Mouse (Mus musculus) ES-E14 (cell line): ENCODE data around the gene Fuom. TPM values are rescaled to one million over a fixed set of nuclear protein-coding genes. Genes with fewer than 3 reads are reported as not detected.

Experiments
- DNase-seq: peaks from one replicate; pipeline ENCODE4 v3.0.0-alpha.2; 2013; ENCODE audit warnings: low read depth, low spot score
- H3K27ac ChIP-seq: 2 replicates; pipeline ENCODE4 v1.5.1; 2012; ENCODE audit warnings: low read depth, mild to moderate bottlenecking, low read length, moderate library complexity, mixed read lengths; ENCODE audit not compliant: poor library complexity, insufficient read depth, severe bottlenecking
- H3K36me3 ChIP-seq: 2 replicates; pipeline ENCODE4 v1.6.1; 2012; ENCODE audit warnings: mild to moderate bottlenecking, low read length, moderate library complexity, mixed read lengths; ENCODE audit not compliant: control insufficient read depth, poor library complexity, insufficient read depth, severe bottlenecking
- H3K4me1 ChIP-seq, 2 experiments: fragments of 150-350 bp in 1 of 2; sonication (generic) in 1 of 2; 2 replicates each; pipeline ENCODE4 v1.6.1; 2012; ENCODE audit warnings: low read length in 2 of 2, mild to moderate bottlenecking in 1 of 2, mixed read lengths in 1 of 2; ENCODE audit not compliant: control insufficient read depth in 2 of 2, insufficient read depth in 2 of 2, poor library complexity in 1 of 2
- H3K4me3 ChIP-seq, 2 experiments: fragments of 150-350 bp in 1 of 2; sonication (generic) in 1 of 2; 2 replicates each; pipeline ENCODE4 v1.5.1; 2012; ENCODE audit warnings: low read length in 2 of 2, low read depth in 1 of 2, mild to moderate bottlenecking in 1 of 2, mixed read lengths in 1 of 2; ENCODE audit not compliant: insufficient read depth in 1 of 2, poor library complexity in 1 of 2, severe bottlenecking in 1 of 2
- H3K9ac ChIP-seq: 2 replicates; pipeline ENCODE4 v1.6.1; 2012; ENCODE audit warnings: low read depth, mild to moderate bottlenecking, low read length, mixed read lengths; ENCODE audit not compliant: poor library complexity, insufficient read depth, severe bottlenecking
- H3K9me3 ChIP-seq: fragments of 150-350 bp; sonication (generic); 2 replicates; pipeline ENCODE4 v1.6.1; 2012; ENCODE audit warnings: low read depth, mild to moderate bottlenecking, low read length; ENCODE audit not compliant: control insufficient read depth, insufficient read depth
- CHD2 ChIP-seq: IDR thresholded peaks from 2 replicates; pipeline ENCODE4 v1.6.1; 2014; ENCODE audit warnings: mild to moderate bottlenecking, low read depth, low read length, inconsistent platforms
- HCFC1 ChIP-seq: IDR thresholded peaks from 2 replicates; pipeline ENCODE4 v1.6.1; 2012; ENCODE audit warnings: low read length, inconsistent platforms, borderline replicate concordance; ENCODE audit not compliant: insufficient read depth
- MAFK ChIP-seq: IDR thresholded peaks from 2 replicates; pipeline ENCODE4 v1.6.1; 2014; ENCODE audit warnings: mild to moderate bottlenecking, low read depth, low read length, inconsistent platforms; ENCODE audit not compliant: insufficient read depth
- ZC3H11A ChIP-seq: IDR thresholded peaks from 2 replicates; pipeline ENCODE4 v1.6.1; 2012; ENCODE audit warnings: low read depth, mild to moderate bottlenecking, inconsistent platforms, low read length, borderline replicate concordance
- ZNF384 ChIP-seq: IDR thresholded peaks from 2 replicates; pipeline ENCODE4 v1.6.1; 2012; ENCODE audit warnings: low read depth, low read length, inconsistent platforms
- in situ Hi-C, 2 experiments: fragments of 600-800 bp; cut with MboI; formaldehyde crosslinking; loops; one replicate each; pipeline ENCODE4 v1.15.1; 2025; ENCODE audit warnings: low sequenced_read_pairs in 2 of 2, inconsistent platforms in 1 of 2; ENCODE audit not compliant: unreplicated experiment in 2 of 2
- total RNA-seq: library from RNA; depleted of rRNA; stranded (reverse); fragments of 300-350 nt; gene quantifications from 2 replicates; pipeline ENCODE4 v1.2.3, GENCODE M21; 2012

The Fuom gene
- total RNA-seq, 1 experiment: 6.6 TPM

- DNase-seq: no peak
- TF ChIP-seq ZC3H11A (no peak), HCFC1 (no peak), ZNF384 (no peak), CHD2 (no peak), MAFK (no peak)
- no peak overlapping the region for H3K27ac ChIP-seq
- peaks cover 9% of the 10 kb centered on the region; the same call in 1 of the 2 replicates for H3K36me3 ChIP-seq
- H3K9ac ChIP-seq: no peak overlapping the region
- no peaks in the 10 kb centered on the region for H3K9me3 ChIP-seq
- peaks cover 0 to 15% of the 10 kb centered on the region in 2 experiments; a peak in 1 of 4 replicates for H3K4me1 ChIP-seq
- H3K4me3 ChIP-seq: no peak overlapping the region
- in situ Hi-C loops: no loop called here
Measured at GRCm38 (mm10) chr7:140127911-140128310, 25.7 kb upstream of the Fuom start.

GRCm38 (mm10) chr7:140126934-140127333, 24.7 kb upstream of the Fuom start:
- no peaks in the 10 kb centered on the region for H3K9me3 ChIP-seq
- peaks cover 5% of the 10 kb centered on the region; the same call in 1 of the 2 replicates for H3K36me3 ChIP-seq
- peak overlapping the region; percentile 5 to 16; a peak in 2 of 4 replicates for H3K4me3 ChIP-seq
- TF ChIP-seq HCFC1 (no peak), ZC3H11A (no peak), MAFK (no peak), CHD2 (no peak), ZNF384 (no peak)
- peaks cover 0 to 15% of the 10 kb centered on the region in 2 experiments; a peak in 1 of 4 replicates for H3K4me1 ChIP-seq
- in situ Hi-C loops: no loop called here
- H3K9ac ChIP-seq: peak overlapping the region; percentile 4; the same call in 1 of the 2 replicates
- DNase-seq: no peak
- H3K27ac ChIP-seq: no peak overlapping the region

- no peak for DNase-seq
- TF ChIP-seq HCFC1 (no peak), CHD2 (no peak), MAFK (no peak), ZC3H11A (no peak), ZNF384 (no peak)
- in situ Hi-C loops: no loop called here
- peak overlapping the region; percentile 85 to 90 for H3K4me3 ChIP-seq
- peak overlapping the region; percentile 88 for H3K9ac ChIP-seq
- no peak overlapping the region for H3K27ac ChIP-seq
- H3K36me3 ChIP-seq: peaks cover 2% of the 10 kb centered on the region; the same call in 1 of the 2 replicates
- H3K4me1 ChIP-seq: peaks cover 0 to 17% of the 10 kb centered on the region in 2 experiments; a peak in 1 of 4 replicates
- H3K9me3 ChIP-seq: no peaks in the 10 kb centered on the region
Measured at GRCm38 (mm10) chr7:140126022-140126350, 23.7 kb upstream of the Fuom start.

- peak overlapping the region; percentile 88 for H3K9ac ChIP-seq
- H3K4me3 ChIP-seq: peak overlapping the region; percentile 85 to 90
- H3K4me1 ChIP-seq: peaks cover 0 to 17% of the 10 kb centered on the region in 2 experiments; a peak in 1 of 4 replicates
- no peak overlapping the region for H3K27ac ChIP-seq
- no peaks in the 10 kb centered on the region for H3K9me3 ChIP-seq
- peak; percentile 92 for DNase-seq
- peaks cover 1% of the 10 kb centered on the region; the same call in 1 of the 2 replicates for H3K36me3 ChIP-seq
- in situ Hi-C loops: no loop called here
- TF ChIP-seq CHD2 (no peak), ZC3H11A (no peak), MAFK (no peak), ZNF384 (no peak), HCFC1 (no peak)
Measured at GRCm38 (mm10) chr7:140125278-140126021, 23.2 kb upstream of the Fuom start.
